Mouse (Mus musculus): ENCODE measurements around the gene Mblac1.
"Not testable (repeated sequence)": the region's sequence is repeated elsewhere in the genome, so short reads cannot be mapped to it uniquely, and the experiment has no call there.

The Mblac1 gene

GRCm38 (mm10) chr5:138216632-138217031 is 22.5 kb downstream of the Mblac1 start:
- DNase-seq (ENCODE audit: low spot score in 2 of 2): not testable (repeated sequence)

DNA sequence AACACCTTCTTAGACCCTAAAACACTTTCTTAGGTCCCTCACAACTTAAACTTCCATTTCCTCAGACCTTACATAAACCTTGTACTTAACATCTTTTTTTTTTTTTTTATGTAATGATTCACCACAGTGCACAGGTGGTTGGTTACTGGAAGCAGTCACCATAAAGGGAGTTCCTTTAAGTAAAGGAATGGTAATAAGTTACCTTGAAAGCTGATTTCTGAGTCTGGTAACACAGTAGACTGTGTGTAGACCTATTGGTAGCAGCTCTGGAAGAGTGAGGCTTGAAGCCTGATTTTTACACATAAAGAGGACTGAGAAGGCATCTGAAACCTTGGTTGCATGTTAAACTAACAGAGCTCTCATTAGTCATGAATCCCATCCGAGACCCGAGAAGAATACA is 25.8 kb downstream of the Mblac1 start:
- DNase-seq (ENCODE audit: low spot score in 2 of 2): no peak

DNA sequence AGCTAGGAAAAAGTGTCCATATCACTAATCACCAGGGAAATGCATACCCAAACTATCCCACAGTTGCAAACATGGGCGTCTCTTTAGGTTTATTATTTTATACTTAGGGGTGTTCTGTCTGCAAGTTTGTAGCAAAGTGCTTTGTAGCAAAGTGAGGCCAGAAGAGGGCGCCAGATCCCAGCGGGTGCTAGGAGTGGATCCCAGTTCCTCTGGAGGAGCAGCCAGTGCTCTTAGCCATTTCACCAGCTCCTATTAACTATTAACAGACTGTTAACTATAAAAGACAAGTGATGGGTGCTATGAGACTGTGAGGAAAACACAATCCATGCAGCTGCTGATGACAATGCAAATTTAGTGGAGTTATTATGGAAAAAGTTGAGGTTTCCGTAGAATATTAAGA is 28.0 kb downstream of the Mblac1 start:
- peak; percentile 73 to 86 for DNase-seq (ENCODE audit: low spot score in 2 of 2)

DNA sequence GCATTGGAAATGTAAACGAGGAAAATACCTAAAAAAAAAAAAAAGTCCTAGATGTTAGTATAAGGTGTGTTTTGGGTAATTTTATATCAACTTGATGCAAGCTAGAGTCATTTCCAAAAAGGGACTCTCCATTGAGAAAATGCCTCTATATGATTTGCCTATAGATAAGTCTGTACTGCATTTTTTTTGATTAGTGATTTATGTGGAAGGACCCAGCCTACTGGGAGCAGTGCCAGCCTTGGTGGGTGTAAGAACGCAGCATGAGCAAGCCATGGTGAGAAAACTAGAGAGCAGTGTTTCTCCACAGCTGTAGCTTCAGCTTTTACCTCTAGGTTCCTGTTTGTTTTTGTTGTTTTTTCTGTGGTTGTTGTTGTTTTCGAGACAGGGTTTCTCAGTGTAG is 29.2 kb downstream of the Mblac1 start:
- DNase-seq (ENCODE audit: low spot score in 2 of 2): no peak

- no peak for DNase-seq (ENCODE audit: low spot score in 2 of 2)
Observed at GRCm38 (mm10) chr5:138225700-138226099, 31.6 kb downstream of the Mblac1 start, which contains the start of gene Nxpe5. Gene Nxpe5 (plus strand): TSS chr5:138225898.

DNA sequence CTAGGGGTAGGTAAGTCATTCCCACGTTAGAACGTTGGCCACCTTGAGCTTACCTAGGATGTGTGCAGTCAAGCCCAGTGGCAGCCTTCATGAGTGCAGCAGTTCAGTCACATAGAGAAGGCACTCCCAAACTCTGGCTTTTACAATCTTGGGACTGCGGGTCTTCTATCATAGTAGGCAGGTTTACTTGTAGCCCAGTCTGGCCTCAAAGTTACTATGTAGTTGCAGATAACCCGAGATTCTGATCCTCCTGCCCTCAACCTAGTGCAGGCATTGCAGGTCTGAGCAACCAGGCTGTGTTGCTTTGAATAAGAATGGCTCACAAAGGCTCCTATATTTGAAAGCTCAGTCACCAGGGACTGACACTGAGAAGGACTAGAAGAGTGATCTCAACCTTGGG is 32.4 kb downstream of the Mblac1 start:
- no peak for DNase-seq (ENCODE audit: low spot score in 2 of 2)

- no peak for DNase-seq (ENCODE audit: low spot score in 2 of 2)
Observed at GRCm38 (mm10) chr5:138227367-138227766, 33.3 kb downstream of the Mblac1 start.

DNA sequence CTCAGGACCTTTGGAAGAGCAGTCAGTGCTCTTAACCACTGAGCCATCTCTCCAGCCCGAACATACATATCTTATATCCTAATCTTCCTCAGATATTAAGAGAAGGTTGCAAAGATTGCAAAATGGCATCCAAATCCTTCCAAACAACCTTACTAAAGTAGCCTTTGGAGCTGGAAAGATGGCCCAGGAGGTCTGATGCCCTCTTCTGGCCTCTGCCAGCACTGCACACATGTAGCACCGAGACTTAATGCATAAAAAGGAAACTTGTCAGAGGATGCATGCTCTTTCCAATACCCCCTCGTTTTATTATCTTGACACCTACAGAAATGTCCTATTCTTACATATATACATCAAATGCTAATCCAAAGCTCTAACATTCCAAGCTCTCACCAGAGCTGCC is 33.9 kb downstream of the Mblac1 start:
- DNase-seq (ENCODE audit: low spot score in 2 of 2): peak in 1 of 2 experiments; percentile 52

- DNase-seq (ENCODE audit: low spot score in 2 of 2): no peak
Observed at GRCm38 (mm10) chr5:138229511-138229910, 35.4 kb downstream of the Mblac1 start.

DNA sequence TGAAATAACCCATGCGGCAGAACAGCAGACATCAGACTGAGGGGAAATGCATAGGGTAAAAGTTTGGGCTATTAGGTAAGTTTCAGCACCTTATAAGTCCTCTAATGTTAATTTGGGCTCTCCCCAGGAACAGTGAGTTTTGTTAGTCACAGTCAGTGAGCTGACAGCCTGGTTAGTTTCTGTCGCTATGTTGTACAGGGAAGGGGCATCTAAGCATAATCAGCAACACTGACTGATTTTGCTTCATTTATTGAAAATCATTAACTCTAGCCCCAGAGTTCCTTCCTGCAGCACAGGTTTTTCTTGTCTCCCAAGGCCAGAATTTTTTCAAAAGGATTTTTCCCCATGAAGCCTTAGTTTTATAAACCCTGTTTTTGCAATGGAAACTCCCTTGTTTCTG is 39.7 kb downstream of the Mblac1 start:
- no peak for DNase-seq (ENCODE audit: low spot score in 2 of 2)

- DNase-seq (ENCODE audit: low spot score in 2 of 2): no peak
Observed at GRCm38 (mm10) chr5:138234224-138234623, 40.1 kb downstream of the Mblac1 start.

- no peak for DNase-seq (ENCODE audit: low spot score in 2 of 2)
Observed at GRCm38 (mm10) chr5:138241511-138241910, 47.4 kb downstream of the Mblac1 start.
